Mouse (Mus musculus) kidney, adult 2 months (tissue): Measurements from ENCODE around the gene Clmp.

Source experiments
- CTCF ChIP-seq: fragments of 200-500 bp; conservative IDR thresholded peaks from 2 replicates; pipeline ENCODE4 v1.5.1; 2011; ENCODE audit warnings: low read depth, mild to moderate bottlenecking, control low read depth, low read length, moderate library complexity, mixed read lengths; ENCODE audit not compliant: insufficient read depth, insufficient read length
- POLR2A ChIP-seq: fragments of 200-500 bp; IDR thresholded peaks from one replicate; pipeline ENCODE4 v1.6.1; 2011; ENCODE audit warnings: low read depth, low read length, control low read depth

DNA sequence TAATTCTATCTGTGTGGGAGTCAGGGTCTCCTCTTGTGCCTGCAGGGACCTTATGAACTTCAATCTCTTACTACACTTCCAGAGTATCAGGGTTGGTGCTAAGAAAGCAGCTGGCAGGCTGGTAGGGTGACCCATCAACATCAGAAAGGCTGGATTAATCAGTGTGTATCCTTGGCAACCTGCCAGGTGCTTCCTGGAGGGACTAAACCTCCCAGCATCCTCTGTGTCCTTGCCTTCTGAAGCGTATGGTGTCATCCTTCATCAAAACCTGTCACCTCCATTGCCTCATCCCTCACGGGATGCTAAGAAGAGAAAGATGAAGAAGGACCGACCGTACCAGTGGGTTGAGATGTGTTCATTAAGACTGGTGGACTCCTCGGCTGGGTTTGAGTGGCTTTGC lies 8.0 kb downstream of the Clmp start:
- TF ChIP-seq POLR2A (no peak), CTCF (no peak)
